Mouse (Mus musculus) G1E (cell line): ENCODE results near the gene Zbp1.

Experiments used
- CTCF ChIP-seq: IDR thresholded peaks from 2 replicates; pipeline ENCODE4 v1.5.1; 2012; ENCODE audit warnings: low read depth, low read length, inconsistent platforms, mixed read lengths
- TAL1 ChIP-seq: conservative IDR thresholded peaks from 2 replicates; pipeline ENCODE4 v1.6.1; 2012; ENCODE audit warnings: low read depth, low read length, inconsistent platforms, mixed read lengths

DNA sequence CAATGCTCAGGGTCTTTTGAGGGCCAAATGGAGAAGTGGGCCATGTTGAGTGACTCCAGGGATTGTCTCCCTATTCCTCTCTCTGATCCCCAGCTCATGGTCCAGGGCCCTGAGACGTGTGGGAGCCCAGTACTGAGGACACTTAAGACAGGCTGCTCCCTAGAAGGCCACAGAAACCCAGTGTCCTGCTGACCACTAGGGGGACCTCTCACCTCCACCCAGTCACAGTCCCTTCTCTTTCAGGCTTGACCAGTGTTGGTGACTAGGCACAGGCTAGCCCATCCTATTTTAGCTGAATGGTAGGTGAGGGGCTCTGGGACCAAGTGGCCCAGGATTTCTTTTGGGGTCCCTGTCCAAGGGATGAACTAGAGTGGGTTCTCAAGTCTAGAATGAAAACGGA, 48.0 kb downstream of the Zbp1 start:
- TF ChIP-seq CTCF (no peak), TAL1 (no peak)
